Mouse (Mus musculus) C2C12 (cell line): Measurements from ENCODE around the gene Adgrg1.

Experiments
- CEBPB ChIP-seq: IDR thresholded peaks from one replicate; pipeline ENCODE4 v1.6.1; 2011; ENCODE audit warnings: low read depth, mild to moderate bottlenecking, control low read depth, moderate library complexity
- CTCF ChIP-seq: IDR thresholded peaks from one replicate; pipeline ENCODE4 v1.5.1; 2011; ENCODE audit not compliant: control insufficient read depth, insufficient read depth, insufficient read length
- FOSL1 ChIP-seq: IDR thresholded peaks from one replicate; pipeline ENCODE4 v1.8.0; 2011; ENCODE audit warnings: mild to moderate bottlenecking, low read length; ENCODE audit not compliant: poor library complexity, insufficient read depth, severe bottlenecking
- MAX ChIP-seq: IDR thresholded peaks from one replicate; pipeline ENCODE4 v1.6.1; 2011; ENCODE audit warnings: mild to moderate bottlenecking, control low read depth
- MYOD1 ChIP-seq: IDR thresholded peaks from one replicate; pipeline ENCODE4 v1.6.1; 2011; ENCODE audit warnings: low read depth; ENCODE audit not compliant: control insufficient read depth, insufficient read length
- MYOG ChIP-seq: IDR thresholded peaks from one replicate; pipeline ENCODE4 v1.6.1; 2011; ENCODE audit not compliant: control insufficient read depth, insufficient read length; ENCODE audit errors: extremely low read depth
- USF1 ChIP-seq: IDR thresholded peaks from one replicate; pipeline ENCODE4 v1.6.1; 2011; ENCODE audit warnings: low read depth, mild to moderate bottlenecking, control low read depth, moderate library complexity

DNA sequence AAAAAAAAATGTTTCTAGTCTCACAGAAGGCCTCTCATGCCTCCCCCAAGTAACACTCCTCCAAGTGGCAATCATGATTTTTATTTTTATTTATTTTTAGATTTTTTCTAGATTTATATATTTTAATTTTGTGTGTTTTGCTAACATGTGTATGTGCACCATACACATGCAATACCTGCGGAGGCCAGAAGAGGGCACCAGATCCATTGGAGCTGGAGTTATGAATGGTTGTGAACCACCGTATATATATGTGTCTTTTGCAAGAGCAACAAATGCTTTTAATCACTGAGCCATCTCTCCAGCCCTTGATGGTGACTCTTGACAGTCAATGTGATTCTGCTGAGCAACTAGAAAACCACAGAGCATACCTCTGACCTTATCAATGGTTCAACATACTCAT lies 50.9 kb downstream of the Adgrg1 start:
- TF ChIP-seq CTCF = no peak
- no peak for TF ChIP-seq USF1
- no peak for TF ChIP-seq MAX
- no peak for TF ChIP-seq MYOG
- TF ChIP-seq FOSL1 = no peak
- no peak for TF ChIP-seq MYOD1
- TF ChIP-seq CEBPB = no peak
